Mouse (Mus musculus) bone marrow, adult 2 months (tissue): ENCODE measurements around the gene Aox3. TPM values are rescaled to one million over a fixed set of nuclear protein-coding genes. Genes with fewer than 3 reads are reported as not detected.

Experiments
- H3K27ac ChIP-seq: fragments of 200-500 bp; 2 replicates; pipeline ENCODE4 v1.5.1; 2012; ENCODE audit warnings: low read depth, mild to moderate bottlenecking, control low read depth, inconsistent platforms, low read length; ENCODE audit not compliant: control insufficient read depth, poor library complexity, insufficient read depth
- H3K4me1 ChIP-seq: fragments of 200-500 bp; 2 replicates; pipeline ENCODE4 v1.6.1; 2011; ENCODE audit warnings: low read length; ENCODE audit not compliant: control insufficient read depth, insufficient read depth
- H3K4me3 ChIP-seq: fragments of 200-500 bp; replicated peaks from 2 replicates; pipeline ENCODE3; 2011; ENCODE audit warnings: mild to moderate bottlenecking, low read depth, low read length, control low read depth; ENCODE audit not compliant: control insufficient read depth
- CTCF ChIP-seq: fragments of 200-500 bp; IDR thresholded peaks from 2 replicates; pipeline ENCODE4 v1.5.1; 2011; ENCODE audit warnings: low read length, control low read depth; ENCODE audit not compliant: control insufficient read depth, insufficient read depth
- POLR2A ChIP-seq: fragments of 200-500 bp; IDR thresholded peaks from 2 replicates; pipeline ENCODE4 v1.6.1; 2011; ENCODE audit warnings: low read depth, mild to moderate bottlenecking, control low read depth, low read length, borderline replicate concordance; ENCODE audit not compliant: control insufficient read depth
- WGBS: fragments of 180-500 bp; shearing (Covaris S2); methylation state at CpG from one replicate; pipeline ENCODE4 v1.1.7; 2018; 5-methylcytosine and 5-hydroxymethylcytosine counted together
- polyA plus RNA-seq: library from polyadenylated mRNA; stranded (reverse); fragments of >200 nt; gene quantifications from 2 replicates; pipeline ENCODE4 v1.2.4, GENCODE M21; 2011; ENCODE audit warnings: low replicate concordance; ENCODE audit not compliant: missing spikeins, insufficient read depth, insufficient read length

Aox3 gene
- polyA plus RNA-seq: 1.5 TPM in 1 of 2 replicates, not detected in the other

DNA sequence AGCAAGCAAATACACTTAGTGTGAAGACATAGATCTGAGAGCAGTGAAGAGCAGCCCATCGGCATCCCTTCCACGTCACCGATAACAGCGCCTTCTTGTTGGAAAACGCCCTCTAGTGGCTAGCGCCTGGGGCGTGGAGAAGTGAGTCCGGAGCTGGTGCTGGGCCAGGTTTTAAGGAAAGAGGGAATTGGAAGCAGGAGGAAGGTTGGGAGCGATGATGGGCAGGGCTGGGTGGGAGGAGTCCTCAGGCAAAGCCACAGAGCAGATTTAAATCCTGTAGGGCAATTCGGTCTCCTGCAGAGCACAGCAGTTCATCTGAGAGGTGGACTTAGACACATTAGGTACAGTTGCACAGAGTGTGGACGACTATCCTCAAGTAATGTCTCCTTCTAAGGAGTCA is at the start of gene Aox3:
Gene Aox3, plus strand, starts transcription at position 251 of the 400 bp plus-strand sequence.
- H3K27ac ChIP-seq: no peak within 1 kb of the TSS
- WGBS: 31% methylated on average over 11 of the region's 11 CpGs
- H3K4me1 ChIP-seq: no peaks in the 10 kb centered on the region; the same call in 1 of the 2 replicates
- H3K4me3 ChIP-seq: no peak within 1 kb of the TSS
- TF ChIP-seq POLR2A (no peak), CTCF (peak; percentile 38)

DNA sequence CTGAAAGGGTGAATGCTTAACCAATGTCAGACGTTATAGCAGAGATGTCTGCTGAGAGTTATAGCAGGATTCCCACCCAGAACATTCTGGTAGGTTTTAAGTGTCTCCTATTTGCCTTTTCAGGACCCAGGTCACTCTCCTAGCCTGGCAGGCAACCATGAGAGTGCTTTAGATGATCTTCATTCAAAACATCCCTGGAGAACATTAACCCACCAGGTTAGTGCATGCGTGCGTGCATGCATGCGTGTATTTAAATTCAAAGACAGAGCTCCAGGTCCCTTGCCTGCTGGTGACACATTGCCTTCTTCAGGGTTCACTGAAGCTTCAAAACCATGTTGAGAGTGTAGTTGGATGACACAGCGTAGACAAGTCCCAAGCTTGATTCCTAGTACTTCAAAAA is 47.8 kb upstream of the Aox3 start:
- Histone ChIP-seq H3K27ac (no peak overlapping the region), H3K4me1 (no peaks in the 10 kb centered on the region), H3K4me3 (no peak overlapping the region)
- 83% methylated on average over 5 of the region's 5 CpGs for WGBS
- TF ChIP-seq POLR2A (no peak), CTCF (no peak)

DNA sequence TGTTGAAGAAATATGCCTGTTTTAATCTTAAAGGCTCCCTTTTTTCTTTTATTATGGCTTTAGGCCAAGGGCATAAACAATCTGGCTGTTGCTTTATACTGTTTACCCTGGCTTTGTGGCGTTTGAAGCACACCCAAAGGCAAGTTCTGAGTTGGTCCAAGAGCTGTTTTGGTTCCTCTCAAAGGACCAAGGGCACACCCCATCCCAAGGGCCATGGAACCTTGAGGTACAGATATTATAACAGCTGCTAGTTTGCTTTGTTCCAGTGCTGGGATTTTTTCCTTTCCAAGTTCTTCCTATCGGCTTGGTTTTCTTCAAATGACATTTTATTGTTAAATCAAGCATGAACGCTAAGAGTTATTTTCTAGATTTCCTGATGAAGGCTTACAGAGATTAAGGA is 47.3 kb upstream of the Aox3 start:
- no peak overlapping the region for H3K4me3 ChIP-seq
- no peak overlapping the region for H3K27ac ChIP-seq
- H3K4me1 ChIP-seq: no peaks in the 10 kb centered on the region
- WGBS: 77% methylated on average over 3 of the region's 3 CpGs
- no peak for TF ChIP-seq CTCF
- TF ChIP-seq POLR2A: no peak

DNA sequence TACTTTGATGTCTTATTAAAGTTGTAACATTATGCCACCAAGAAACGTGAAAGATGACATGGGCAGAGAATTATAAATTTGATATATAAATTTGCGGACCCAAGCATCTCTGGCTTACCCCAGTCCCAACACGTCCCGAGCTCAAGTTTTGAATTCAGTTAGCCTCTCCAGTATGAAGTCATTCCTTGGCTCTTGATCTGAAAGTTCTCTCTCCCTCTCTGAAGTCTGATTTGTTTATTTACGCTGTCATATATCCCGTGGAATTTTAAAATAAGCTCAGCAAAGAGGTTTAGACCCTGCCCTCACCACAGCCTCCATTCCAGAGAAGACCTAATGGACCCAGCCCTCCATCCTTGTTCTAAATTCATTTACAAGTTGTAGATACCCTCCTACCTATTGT is 43.7 kb upstream of the Aox3 start:
- Histone ChIP-seq H3K4me3 (no peak overlapping the region), H3K4me1 (no peaks in the 10 kb centered on the region), H3K27ac (no peak overlapping the region)
- WGBS: 79% methylated on average over 6 of the region's 6 CpGs
- TF ChIP-seq CTCF: no peak
- TF ChIP-seq POLR2A: no peak

DNA sequence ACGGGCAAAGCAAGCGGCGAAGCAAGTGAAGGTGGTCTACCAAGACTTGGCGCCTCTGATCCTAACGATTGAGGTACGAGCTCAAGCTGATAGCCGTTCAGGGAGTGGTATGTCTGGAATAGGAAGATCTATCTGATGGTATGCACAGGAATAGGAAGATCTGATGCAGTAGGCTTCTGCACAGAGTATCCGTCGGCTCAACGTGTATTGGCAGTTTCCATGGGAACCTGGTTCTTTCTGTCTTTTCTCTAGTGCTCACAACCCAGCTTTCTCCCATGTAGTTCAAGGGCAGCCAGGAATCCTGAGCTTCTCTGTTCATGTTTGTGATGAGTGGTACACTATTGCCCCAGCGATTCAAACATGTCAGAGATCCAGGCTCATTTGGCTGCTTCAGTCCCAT is 42.8 kb upstream of the Aox3 start:
- Histone ChIP-seq H3K4me1 (no peaks in the 10 kb centered on the region), H3K27ac (no peak overlapping the region), H3K4me3 (no peak overlapping the region)
- WGBS: 88% methylated on average over 11 of the region's 11 CpGs
- TF ChIP-seq POLR2A: no peak

DNA sequence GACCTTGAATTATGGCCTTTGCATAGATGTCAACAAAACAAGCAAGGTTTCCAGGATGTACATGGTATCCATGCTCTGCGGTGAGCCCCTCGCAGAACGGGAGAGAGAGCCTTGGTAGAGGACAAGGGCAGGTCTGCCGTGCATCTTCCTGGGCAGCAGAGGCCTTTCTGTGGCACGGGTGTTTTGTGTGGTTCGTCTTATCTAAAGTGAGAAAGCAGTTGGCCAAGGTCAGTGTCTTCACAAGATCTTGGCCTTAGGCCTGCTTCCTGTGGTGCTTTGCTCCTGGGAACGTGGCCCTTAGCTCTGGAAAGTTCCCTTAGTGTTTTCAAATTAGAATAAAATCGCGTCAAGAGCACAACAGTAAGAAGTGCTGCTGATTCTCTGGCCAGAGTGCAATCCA is 41.9 kb upstream of the Aox3 start:
- TF ChIP-seq POLR2A: no peak
- TF ChIP-seq CTCF: no peak
- whole genome bisulfite sequencing: 83% methylated on average over 9 of the region's 9 CpGs
- no peak overlapping the region for H3K4me3 ChIP-seq
- H3K27ac ChIP-seq: no peak overlapping the region
- no peaks in the 10 kb centered on the region for H3K4me1 ChIP-seq

DNA sequence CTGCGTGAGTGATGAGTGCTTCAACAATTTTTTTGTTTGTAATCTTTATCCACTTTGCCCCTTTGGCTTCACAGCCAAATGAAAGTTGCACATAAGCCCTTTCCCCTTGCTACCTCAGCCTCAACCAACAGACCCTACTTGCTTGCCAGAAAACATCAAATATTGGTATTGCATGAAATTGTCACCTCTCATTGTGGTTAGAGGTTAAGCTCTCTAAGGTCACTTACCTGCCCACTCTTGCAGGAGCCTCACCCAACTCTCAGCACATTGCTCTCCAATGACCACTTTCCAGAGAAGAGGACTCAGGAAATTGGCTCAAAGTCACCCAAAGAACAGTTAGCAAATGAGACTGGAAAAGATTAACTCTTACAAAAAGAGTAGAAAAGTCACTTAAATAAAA is 41.4 kb upstream of the Aox3 start:
- WGBS: 83% methylated on average over 1 of the region's 1 CpGs
- no peak for TF ChIP-seq POLR2A
- no peak for TF ChIP-seq CTCF
- no peak overlapping the region for H3K4me3 ChIP-seq
- H3K4me1 ChIP-seq: no peaks in the 10 kb centered on the region
- H3K27ac ChIP-seq: no peak overlapping the region

DNA sequence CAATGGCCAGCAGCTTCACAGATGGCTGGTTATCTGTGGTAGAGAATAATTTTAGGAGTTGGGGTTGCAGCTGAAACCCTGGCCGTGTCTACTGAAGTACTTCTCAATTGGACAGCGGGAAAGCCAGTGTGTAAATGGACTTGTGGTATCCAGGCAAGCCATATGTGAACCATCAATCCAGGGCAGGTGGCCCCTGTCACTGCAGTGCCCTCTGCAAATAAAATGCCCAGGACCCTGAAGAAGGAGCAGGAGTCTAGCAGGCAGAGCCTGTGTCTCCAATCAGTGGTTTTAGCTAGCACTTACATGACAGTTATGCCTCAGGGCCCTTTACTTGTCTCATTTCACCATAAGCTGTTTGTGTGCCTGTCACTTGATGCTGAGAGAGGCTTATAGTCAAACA is 40.5 kb upstream of the Aox3 start:
- Histone ChIP-seq H3K27ac (no peak overlapping the region), H3K4me3 (no peak overlapping the region), H3K4me1 (no peaks in the 10 kb centered on the region)
- TF ChIP-seq CTCF (no peak), POLR2A (no peak)
- 89% methylated on average over 2 of the region's 2 CpGs for WGBS
